Mouse (Mus musculus): Measurements from ENCODE around the gene Mrps26.
"Not testable (repeated sequence)": the region's sequence is repeated elsewhere in the genome, so short reads cannot be mapped to it uniquely, and the experiment has no call there.

Mrps26 gene

GRCm38 (mm10) chr2:130563212-130564055, at the start of gene Mrps26:
Mrps26 (plus strand) TSS chr2:130563742.
- peak; percentile 93 to 94 for DNase-seq (ENCODE audit: low spot score in 2 of 2)

- DNase-seq (ENCODE audit: low spot score in 2 of 2) = no peak
These were observed 49.6 kb upstream of the Mrps26 start for GRCm38 (mm10) chr2:130513907-130514306.

- DNase-seq (ENCODE audit: low spot score in 2 of 2) = no peak
These were observed 47.8 kb upstream of the Mrps26 start for GRCm38 (mm10) chr2:130515791-130516190.

GRCm38 (mm10) chr2:130521927-130522326, 41.6 kb upstream of the Mrps26 start:
- no peak for DNase-seq (ENCODE audit: low spot score in 2 of 2)

GRCm38 (mm10) chr2:130525480-130525879, 38.1 kb upstream of the Mrps26 start:
- not testable (repeated sequence) for DNase-seq (ENCODE audit: low spot score in 2 of 2)

- no peak for DNase-seq (ENCODE audit: low spot score in 2 of 2)
These were observed 35.1 kb upstream of the Mrps26 start for GRCm38 (mm10) chr2:130528457-130528856.

- no peak for DNase-seq (ENCODE audit: low spot score in 2 of 2)
These were observed 34.3 kb upstream of the Mrps26 start for GRCm38 (mm10) chr2:130529290-130529689.

GRCm38 (mm10) chr2:130529925-130530324, 33.6 kb upstream of the Mrps26 start:
- no peak for DNase-seq (ENCODE audit: low spot score in 2 of 2)

GRCm38 (mm10) chr2:130532201-130532600, 31.3 kb upstream of the Mrps26 start:
- no peak for DNase-seq (ENCODE audit: low spot score in 2 of 2)

GRCm38 (mm10) chr2:130535017-130535416, 28.5 kb upstream of the Mrps26 start:
- DNase-seq (ENCODE audit: low spot score in 2 of 2) = no peak

- DNase-seq (ENCODE audit: low spot score in 2 of 2) = no peak
These were observed 26.7 kb upstream of the Mrps26 start for GRCm38 (mm10) chr2:130536890-130537289.

- DNase-seq (ENCODE audit: low spot score in 2 of 2) = no peak
These were observed 24.5 kb upstream of the Mrps26 start for GRCm38 (mm10) chr2:130538876-130539546.

GRCm38 (mm10) chr2:130540266-130540665, 23.3 kb upstream of the Mrps26 start:
- no peak for DNase-seq (ENCODE audit: low spot score in 2 of 2)

- no peak for DNase-seq (ENCODE audit: low spot score in 2 of 2)
These were observed 16.6 kb upstream of the Mrps26 start for GRCm38 (mm10) chr2:130546957-130547356.

- no peak for DNase-seq (ENCODE audit: low spot score in 2 of 2)
These were observed 8.7 kb upstream of the Mrps26 start for GRCm38 (mm10) chr2:130554841-130555240.

- DNase-seq (ENCODE audit: low spot score in 2 of 2) = no peak
These were observed 7.2 kb upstream of the Mrps26 start for GRCm38 (mm10) chr2:130556292-130556691.

- DNase-seq (ENCODE audit: low spot score in 2 of 2) = no peak
These were observed 6.1 kb upstream of the Mrps26 start for GRCm38 (mm10) chr2:130557462-130557861.

GRCm38 (mm10) chr2:130558015-130558414, 5.5 kb upstream of the Mrps26 start:
- no peak for DNase-seq (ENCODE audit: low spot score in 2 of 2)

GRCm38 (mm10) chr2:130564063-130564462, 521 bp downstream of the Mrps26 start:
- no peak for DNase-seq (ENCODE audit: low spot score in 2 of 2)

GRCm38 (mm10) chr2:130564983-130565382, 1.4 kb downstream of the Mrps26 start:
- DNase-seq (ENCODE audit: low spot score in 2 of 2) = no peak

- no peak for DNase-seq (ENCODE audit: low spot score in 2 of 2)
These were observed 5.4 kb downstream of the Mrps26 start for GRCm38 (mm10) chr2:130568921-130569320.

GRCm38 (mm10) chr2:130569926-130570325, 6.4 kb downstream of the Mrps26 start:
- DNase-seq (ENCODE audit: low spot score in 2 of 2) = no peak

- no peak for DNase-seq (ENCODE audit: low spot score in 2 of 2)
These were observed 11.4 kb downstream of the Mrps26 start for GRCm38 (mm10) chr2:130574960-130575359.

All from right cerebral cortex, postnatal 36 days (tissue).